Mouse (Mus musculus): ENCODE measurements at regions not wholly inside any gene's neighbourhood (a gene's known extent, or its start where the extent isn't known, plus 50 kb on each side); places are given as distances from the start of the nearest gene placed in this dataset.

DNA sequence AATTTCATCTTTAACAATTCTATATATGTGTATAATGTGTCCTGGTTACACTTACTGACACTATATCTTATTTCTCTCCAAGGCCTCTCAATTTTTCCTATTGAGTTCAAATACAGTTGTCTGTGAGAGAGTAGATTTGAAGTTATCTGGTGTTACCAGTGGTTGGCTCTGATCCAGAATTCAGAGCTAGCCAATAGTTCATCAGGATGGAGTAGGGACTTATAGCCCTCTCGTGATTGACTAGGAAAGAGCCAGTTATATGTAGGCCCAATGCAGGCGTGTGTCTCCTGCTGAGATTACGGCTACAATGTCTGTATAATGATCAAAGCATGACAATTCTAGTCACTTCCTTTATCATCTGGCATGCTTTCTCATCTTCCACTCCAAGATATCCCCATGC is 1241.0 kb upstream of the Zeb2 start:
- TF ChIP-seq CTCF (IDR thresholded peaks at IDR 0.05; ENCODE audit: low read depth, low read length) (no peak), POLR2A (IDR thresholded peaks at IDR 0.05; ENCODE audit: borderline replicate concordance, low read depth, low read length) (no peak)

Measured in bone marrow macrophage, adult 2 months (primary cell).